8 mouse cellular contexts compared by ENCODE assay signal in the genomic region with DNA sequence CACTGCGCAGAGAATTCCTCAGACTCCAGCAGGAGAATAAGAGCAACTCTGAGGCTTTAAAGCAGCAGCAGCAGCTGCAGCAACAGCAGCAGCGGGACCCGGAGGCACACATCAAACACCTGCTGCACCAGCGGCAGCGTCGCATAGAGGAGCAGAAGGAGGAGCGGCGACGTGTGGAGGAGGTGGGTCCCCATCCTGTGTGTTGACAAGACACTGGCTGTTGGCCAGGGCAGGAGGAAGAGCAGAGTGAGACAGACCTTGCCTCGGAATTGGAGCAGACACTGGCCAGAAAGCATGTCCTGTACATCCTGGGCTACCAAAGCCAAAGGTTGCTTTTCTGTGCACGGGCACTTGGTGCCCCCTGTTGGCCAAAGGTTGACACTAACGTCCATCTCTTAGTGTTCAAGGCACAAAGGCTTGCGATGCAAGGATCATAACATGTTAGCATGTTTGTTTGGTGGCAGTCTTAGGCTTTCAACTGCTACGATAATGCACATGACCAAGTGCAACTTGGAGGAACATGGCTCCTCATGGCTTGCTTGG. TPM values are rescaled to one million over a fixed set of nuclear protein-coding genes. Genes with fewer than 3 reads are reported as not detected.
DNase-seq lines count a peak whose midpoint lies in the region; ATAC-seq and TF ChIP-seq lines count a peak whose summit lies in the region.

No protein-coding gene starts in this region.

- no peaks in the 10 kb centered on the region for H3K4me1 ChIP-seq in lung, embryonic 14.5 days (ENCODE audit: insufficient read depth)

- H3K4me3 ChIP-seq in lung, embryonic 14.5 days (ENCODE audit: low read depth, low read length): no peak overlapping the region

- no peak for ATAC-seq in lung, embryonic 14.5 days (ENCODE audit: insufficient read depth)

- H3K27me3 ChIP-seq in lung, embryonic 14.5 days (ENCODE audit: insufficient read depth, low read length): no peaks in the 10 kb centered on the region

- H3K36me3 ChIP-seq in lung, embryonic 14.5 days (ENCODE audit: insufficient read depth): peaks cover 73% of the 10 kb centered on the region

- H3K9me3 ChIP-seq in lung, embryonic 14.5 days (ENCODE audit: low read depth, low read length): no peaks in the 10 kb centered on the region

- peak; percentile 94 for TF ChIP-seq CTCF in lung, embryonic 14.5 days (IDR thresholded peaks at IDR 0.05; ENCODE audit: low read depth)

- DNase-seq in urinary bladder, adult 18-20 months (ENCODE audit: low spot score in 2 of 2): peak; percentile 59 to 67
- DNase-seq in urinary bladder, postnatal 10 days (ENCODE audit: low spot score): no peak
- DNase-seq in cerebellum, adult 11-12 months: peak; percentile 71
- DNase-seq in gastrocnemius, adult 18-20 months (ENCODE audit: low spot score): peak; percentile 74
- peak; percentile 85 for DNase-seq in kidney, postnatal 14 days
- peak; percentile 91 for DNase-seq in lung, embryonic 14.5 days
- DNase-seq in retina, adult 2 months (ENCODE audit: low read depth, low spot score): peak; percentile 50
- DNase-seq in thymus, postnatal 14 days: peak; percentile 77

- no peak overlapping the region for H3K9ac ChIP-seq in lung, embryonic 14.5 days

- WGBS in lung, embryonic 14.5 days: 52% methylated on average over 14 of the region's 14 CpGs

- H3K27ac ChIP-seq in lung, embryonic 14.5 days (ENCODE audit: low read depth): no peak overlapping the region

- H3K4me2 ChIP-seq in lung, embryonic 14.5 days: no peak overlapping the region

RNA-seq across cellular contexts. Expression of a gene that starts 10.6 kb away (rescaled TPM):
- not detected for total RNA-seq in gastrocnemius, adult 18-20 months (2021)
- not detected in 2 replicates for polyA plus RNA-seq in lung, embryonic 14.5 days (2014; fragmentation: Nextera tagmentation; extraction: Ambion mirVana)

RNA-seq across cellular contexts. Expression of a gene that starts 13.9 kb away (rescaled TPM):
- 10 to 100 TPM; 14.7 to 20.6 TPM for total RNA-seq in gastrocnemius, adult 18-20 months (2021)
- not detected in 2 replicates for polyA plus RNA-seq in lung, embryonic 14.5 days (2014; fragmentation: Nextera tagmentation; extraction: Ambion mirVana)

RNA-seq across cellular contexts. Expression of a gene that starts 33.8 kb away (rescaled TPM):
- total RNA-seq in gastrocnemius, adult 18-20 months (2021): under 1 TPM in 1 of 2 experiments, not detected in 1; 0.09 TPM
- 0.81 and 1.1 TPM in 2 replicates for polyA plus RNA-seq in lung, embryonic 14.5 days (2014; fragmentation: Nextera tagmentation; extraction: Ambion mirVana)

RNA-seq across cellular contexts. Expression of a gene that starts 41.9 kb away (rescaled TPM):
- 10 to 100 TPM; 35.3 to 37.2 TPM for total RNA-seq in gastrocnemius, adult 18-20 months (2021)
- polyA plus RNA-seq in lung, embryonic 14.5 days (2014; fragmentation: Nextera tagmentation; extraction: Ambion mirVana): 97.0 and 98.8 TPM in 2 replicates

RNA-seq across cellular contexts. Expression of a gene that starts 42.2 kb away (rescaled TPM):
- total RNA-seq in gastrocnemius, adult 18-20 months (2021): 100 to 1,000 TPM; 292 to 304 TPM
- polyA plus RNA-seq in lung, embryonic 14.5 days (2014; fragmentation: Nextera tagmentation; extraction: Ambion mirVana): 128 and 133 TPM in 2 replicates
